Comparison of ENCODE assay signal across 7 mouse cellular contexts in the genomic region with DNA sequence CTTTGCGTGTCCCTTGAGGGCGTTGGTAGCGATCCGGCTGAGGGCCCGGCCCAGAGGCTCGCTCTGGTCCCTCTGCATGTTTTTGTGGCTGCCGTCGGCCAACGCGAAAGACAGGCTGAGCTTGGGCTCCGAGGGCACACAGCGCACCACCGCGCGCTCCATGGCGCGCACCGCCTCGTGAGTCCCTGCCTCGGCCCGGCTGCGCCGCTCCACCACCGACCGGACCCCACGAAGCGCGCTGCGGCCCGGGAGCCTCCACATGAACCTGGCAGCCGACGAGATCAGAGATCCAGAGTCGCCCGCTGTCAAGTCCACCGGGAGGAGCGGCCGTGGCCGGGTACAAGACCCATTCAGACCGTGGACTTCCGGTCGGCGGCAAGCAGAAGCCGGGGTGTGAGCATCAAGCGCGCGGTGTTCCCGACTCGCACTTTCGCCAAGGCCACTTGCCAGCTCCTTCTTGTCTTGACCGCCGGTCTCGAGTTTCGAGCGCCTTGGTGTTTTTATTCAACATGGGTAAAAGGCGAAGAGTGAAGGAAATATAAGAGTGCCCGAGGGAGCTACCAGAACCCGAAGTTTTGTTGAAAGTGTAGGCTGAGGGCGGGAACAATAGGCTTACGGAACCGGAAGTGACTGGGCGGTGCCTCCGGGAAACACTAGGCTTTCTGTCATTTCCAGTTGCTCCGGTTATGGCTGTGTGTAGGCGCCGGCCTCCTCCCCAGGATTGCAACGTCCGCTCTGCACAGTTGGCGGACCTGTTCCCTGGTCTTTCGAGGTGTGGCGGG. TPM values are rescaled to one million over a fixed set of nuclear protein-coding genes. Genes with fewer than 3 reads are reported as not detected.
DNase-seq lines count a peak whose midpoint lies in the region; ATAC-seq lines count a peak whose summit lies in the region.

A gene (minus strand): TSS at position 592 of the 782 bp plus-strand sequence.

- intact Hi-C loops in left cerebral cortex, postnatal 36 days (cut with DNase I): loop anchor here (10.0 kb wide), 2 partner anchors 305 to 425 kb away; a partner anchor contains a TSS

- peaks cover 8% of the 10 kb centered on the region; the same call in 1 of the 2 replicates for H3K4me1 ChIP-seq in intestine, embryonic 16.5 days (ENCODE audit: control insufficient read depth, insufficient read depth, low read length)
- H3K4me1 ChIP-seq in midbrain, embryonic 11.5 days (ENCODE audit: control insufficient read depth, insufficient read depth, low read length): peaks cover 18% of the 10 kb centered on the region

- no peaks in the 10 kb centered on the region for H3K27me3 ChIP-seq in intestine, embryonic 16.5 days (replicated peaks; ENCODE audit: control insufficient read depth, insufficient read depth, low read length)
- no peaks in the 10 kb centered on the region for H3K27me3 ChIP-seq in midbrain, embryonic 11.5 days (ENCODE audit: control insufficient read depth, insufficient read depth, low read length)

- under 1% methylated on average over 70 of the region's 70 CpGs for WGBS in intestine, embryonic 16.5 days
- under 1% methylated on average over 68 of the region's 70 CpGs for WGBS in midbrain, embryonic 11.5 days

- H3K4me3 ChIP-seq in intestine, embryonic 16.5 days (ENCODE audit: low read length): peak within 1 kb of the TSS; percentile 88
- peak within 1 kb of the TSS; percentile 96 for H3K4me3 ChIP-seq in midbrain, embryonic 11.5 days (ENCODE audit: low read depth, low read length)

- H3K36me3 ChIP-seq in intestine, embryonic 16.5 days (ENCODE audit: control insufficient read depth, insufficient read depth, low read length): no peaks in the 10 kb centered on the region; the same call in 1 of the 2 replicates
- peaks cover 3% of the 10 kb centered on the region; the same call in 1 of the 2 replicates for H3K36me3 ChIP-seq in midbrain, embryonic 11.5 days (ENCODE audit: control insufficient read depth, insufficient read depth, low read length)

- H3K9ac ChIP-seq in intestine, embryonic 16.5 days (ENCODE audit: low read depth, low read length): peak within 1 kb of the TSS; percentile 87
- peak within 1 kb of the TSS; percentile 86 for H3K9ac ChIP-seq in midbrain, embryonic 11.5 days (ENCODE audit: low read length)

- DNase-seq in adrenal gland, adult 8-10 months: peak; percentile 80
- DNase-seq in embryo, embryonic 9.5 days (ENCODE audit: extremely low spot score): peak; percentile 90
- peak; percentile 61 to 86 for DNase-seq in gastrocnemius, postnatal 4 days (ENCODE audit: low spot score in 2 of 2)
- DNase-seq in left cerebral cortex, postnatal 36 days (ENCODE audit: low spot score in 2 of 2): peak; percentile 94 to 95
- DNase-seq in midbrain, embryonic 11.5 days (ENCODE audit: low spot score, missing footprints): peak; percentile 99
- peak; percentile 81 for DNase-seq in skeletal muscle tissue, adult 2 months (ENCODE audit: low read depth, low spot score)

- peak; percentile 93 for ATAC-seq in intestine, embryonic 16.5 days
- ATAC-seq in midbrain, embryonic 11.5 days (ENCODE audit: low FRiP score): peak; percentile 93

- H3K9me3 ChIP-seq in intestine, embryonic 16.5 days (ENCODE audit: control insufficient read depth, low read length): no peaks in the 10 kb centered on the region
- H3K9me3 ChIP-seq in midbrain, embryonic 11.5 days (ENCODE audit: control insufficient read depth, low read length): no peaks in the 10 kb centered on the region

- H3K27ac ChIP-seq in intestine, embryonic 16.5 days (ENCODE audit: low read length): peak within 1 kb of the TSS; percentile 92
- H3K27ac ChIP-seq in midbrain, embryonic 11.5 days (ENCODE audit: low read depth, low read length): peak within 1 kb of the TSS; percentile 71

- peak within 1 kb of the TSS; percentile 82 for H3K4me2 ChIP-seq in intestine, embryonic 16.5 days (ENCODE audit: low read depth, low read length)
- peak within 1 kb of the TSS; percentile 84 for H3K4me2 ChIP-seq in midbrain, embryonic 11.5 days

RNA-seq across cellular contexts. Expression of the gene that starts here (rescaled TPM):
- 10 to 100 TPM in 2 of 4 experiments, 1 to 10 TPM in 2; 9.7 to 11.6 (median 10.4) TPM for total RNA-seq in adrenal gland, adult 8-10 months (2022)
- 1 to 10 TPM; 4.6 to 5.6 TPM for total RNA-seq in gastrocnemius, postnatal 4 days (2021)
- polyA plus RNA-seq in intestine, embryonic 16.5 days (2015; fragmentation: Nextera tagmentation; extraction: Ambion mirVana): 8.9 and 9.8 TPM in 2 replicates
- total RNA-seq in left cerebral cortex, postnatal 36 days (2021): 1 to 10 TPM; 8.2 to 8.7 TPM
- polyA plus RNA-seq in midbrain, embryonic 11.5 days (2014; fragmentation: Nextera tagmentation; extraction: Ambion mirVana): 12.4 and 13.7 TPM in 2 replicates

Comparison
In these comparisons a context has a peak if more than half of its experiments do, and no peak if none do; other contexts are left out.
1. Peak in every context shown above with its lines: DNase-seq, ATAC-seq, H3K4me3 ChIP-seq and H3K27ac ChIP-seq.